Mouse (Mus musculus) small intestine, adult 2 months (tissue): ENCODE data around the gene Tnn. TPM values are rescaled to one million over a fixed set of nuclear protein-coding genes. Genes with fewer than 3 reads are reported as not detected.

ENCODE experiments used
- H3K27ac ChIP-seq: fragments of 200-500 bp; 2 replicates; pipeline ENCODE4 v1.5.1; 2012; ENCODE audit warnings: low read depth, low read length, control low read depth, inconsistent platforms; ENCODE audit not compliant: insufficient read depth
- H3K27me3 ChIP-seq: fragments of 200-500 bp; 2 replicates; pipeline ENCODE4 v1.6.1; 2012; ENCODE audit warnings: mild to moderate bottlenecking, moderate library complexity, low read length, inconsistent platforms; ENCODE audit not compliant: control insufficient read depth, insufficient read depth
- H3K36me3 ChIP-seq: fragments of 200-500 bp; 2 replicates; pipeline ENCODE4 v1.6.1; 2012; ENCODE audit warnings: mild to moderate bottlenecking, low read length, control low read depth, inconsistent platforms; ENCODE audit not compliant: control insufficient read depth, insufficient read depth
- H3K4me1 ChIP-seq: fragments of 200-500 bp; 2 replicates; pipeline ENCODE4 v1.6.1; 2012; ENCODE audit warnings: low read length, inconsistent platforms, mixed read lengths; ENCODE audit not compliant: control insufficient read depth, insufficient read depth, insufficient read length
- H3K4me3 ChIP-seq: fragments of 200-500 bp; 2 replicates; pipeline ENCODE4 v1.5.1; 2012; ENCODE audit warnings: low read depth, mild to moderate bottlenecking, control low read depth, inconsistent platforms, low read length, moderate library complexity
- CTCF ChIP-seq: fragments of 200-500 bp; IDR thresholded peaks from 2 replicates; pipeline ENCODE4 v1.5.1; 2012; ENCODE audit warnings: low read depth, mild to moderate bottlenecking, control low read depth, inconsistent platforms, low read length, moderate library complexity, mixed read lengths; ENCODE audit not compliant: insufficient replicate concordance, insufficient read length; ENCODE audit errors: extremely low read depth
- POLR2A ChIP-seq: fragments of 200-500 bp; IDR thresholded peaks from 2 replicates; pipeline ENCODE4 v1.6.1; 2012; ENCODE audit warnings: low read depth, mild to moderate bottlenecking, control low read depth, inconsistent platforms, low read length, moderate library complexity
- WGBS: fragments of 180-500 bp; shearing (Covaris S2); methylation state at CpG from one replicate; pipeline ENCODE4 v1.1.7; 2018; 5-methylcytosine and 5-hydroxymethylcytosine counted together
- polyA plus RNA-seq: library from polyadenylated mRNA; depleted of rRNA; stranded (reverse); fragments of >200 nt; gene quantifications from 2 replicates; pipeline ENCODE4 v1.2.3, GENCODE M21; 2012

The Tnn gene
- polyA plus RNA-seq, 1 experiment = 0.25 TPM

- H3K4me1 ChIP-seq = peaks cover 10% of the 10 kb centered on the region; the same call in 1 of the 2 replicates
- H3K36me3 ChIP-seq = no peaks in the 10 kb centered on the region
- H3K27ac ChIP-seq = peak within 1 kb of the TSS; percentile 61
- H3K4me3 ChIP-seq = peak within 1 kb of the TSS; percentile 86
- under 1% methylated on average over 33 of the region's 33 CpGs for WGBS
- TF ChIP-seq POLR2A = no peak
- TF ChIP-seq CTCF = peak; percentile 37; the same call in 1 of the 2 replicates
- H3K27me3 ChIP-seq = no peaks in the 10 kb centered on the region
Measured at GRCm38 (mm10) chr1:160044237-160045021, 109.0 kb downstream of the Tnn start, which contains the start of gene 4930523C07Rik. 4930523C07Rik (plus strand) TSS chr1:160044382.

- Histone ChIP-seq H3K4me1 (peaks cover 7% of the 10 kb centered on the region; the same call in 1 of the 2 replicates), H3K4me3 (peak overlapping the region; percentile 86; the same call in 1 of the 2 replicates), H3K27ac (peak overlapping the region; percentile 61; the same call in 1 of the 2 replicates), H3K27me3 (no peaks in the 10 kb centered on the region), H3K36me3 (no peaks in the 10 kb centered on the region)
- 68% methylated on average over 13 of the region's 13 CpGs for WGBS
- TF ChIP-seq POLR2A (no peak), CTCF (no peak)
Measured at GRCm38 (mm10) chr1:160043271-160043975, 110.0 kb downstream of the Tnn start.

DNA sequence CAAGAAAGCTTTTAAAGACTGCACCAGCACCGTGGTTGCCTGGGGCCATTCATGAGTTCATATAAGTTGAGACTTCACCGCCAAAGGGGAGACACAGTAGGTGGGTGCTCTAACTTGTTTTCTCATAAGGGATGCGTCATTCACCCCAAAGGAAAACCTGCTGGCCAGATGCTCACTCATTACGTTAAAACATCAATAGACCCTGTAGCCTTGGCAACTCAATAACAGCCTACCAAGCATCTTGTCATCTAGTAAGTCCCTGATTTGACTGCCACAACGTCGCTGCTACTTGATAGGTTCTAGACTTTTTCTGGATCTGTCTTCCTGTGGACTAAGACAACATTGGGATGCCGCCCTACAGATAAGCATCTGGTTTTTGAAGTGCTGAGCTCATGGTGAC lies 111.0 kb downstream of the Tnn start:
- H3K27ac ChIP-seq = no peak overlapping the region
- TF ChIP-seq CTCF (no peak), POLR2A (no peak)
- no peaks in the 10 kb centered on the region for H3K27me3 ChIP-seq
- no peaks in the 10 kb centered on the region for H3K36me3 ChIP-seq
- WGBS = 90% methylated on average over 7 of the region's 7 CpGs
- H3K4me3 ChIP-seq = no peak overlapping the region
- H3K4me1 ChIP-seq = peaks cover 7% of the 10 kb centered on the region; the same call in 1 of the 2 replicates

DNA sequence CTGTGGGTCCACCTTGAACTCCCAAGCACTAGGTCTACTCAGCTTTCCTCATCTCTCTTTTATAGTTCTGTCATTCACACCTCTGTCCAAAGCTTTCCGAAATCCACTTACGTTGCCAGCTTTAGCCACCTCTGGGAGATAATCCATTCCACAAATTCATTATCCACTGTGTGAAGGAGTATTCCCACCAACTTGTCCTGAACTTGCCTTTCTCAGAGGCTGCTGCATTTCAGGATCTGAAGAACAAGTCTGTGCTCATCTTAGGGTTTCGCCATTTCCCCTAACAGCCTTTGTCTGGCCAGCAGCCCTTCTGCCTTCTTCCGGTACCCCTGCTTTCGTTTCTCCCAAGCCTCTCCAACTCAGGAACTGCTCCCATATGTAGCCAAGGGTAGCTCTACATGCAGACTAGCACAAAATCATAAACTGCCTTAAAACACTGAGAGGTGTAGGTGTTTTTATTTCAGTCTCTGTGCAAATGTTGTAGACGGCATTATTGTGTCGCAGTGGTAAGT lies 112.1 kb downstream of the Tnn start:
- no peaks in the 10 kb centered on the region for H3K36me3 ChIP-seq
- H3K27me3 ChIP-seq = no peaks in the 10 kb centered on the region
- no peak for TF ChIP-seq POLR2A
- no peak for TF ChIP-seq CTCF
- peaks cover 7% of the 10 kb centered on the region; the same call in 1 of the 2 replicates for H3K4me1 ChIP-seq
- H3K27ac ChIP-seq = no peak overlapping the region
- 91% methylated on average over 7 of the region's 7 CpGs for WGBS
- no peak overlapping the region for H3K4me3 ChIP-seq

- TF ChIP-seq POLR2A = no peak
- 54% methylated on average over 7 of the region's 7 CpGs for WGBS
- peaks cover 5% of the 10 kb centered on the region; the same call in 1 of the 2 replicates for H3K4me1 ChIP-seq
- no peaks in the 10 kb centered on the region for H3K36me3 ChIP-seq
- no peaks in the 10 kb centered on the region for H3K27me3 ChIP-seq
- no peak overlapping the region for H3K27ac ChIP-seq
- H3K4me3 ChIP-seq = no peak overlapping the region
Measured at GRCm38 (mm10) chr1:160039951-160040645, 113.3 kb downstream of the Tnn start.

GRCm38 (mm10) chr1:160036996-160037521 lies 116.3 kb downstream of the Tnn start:
- TF ChIP-seq POLR2A (no peak), CTCF (no peak)
- Histone ChIP-seq H3K27ac (peak overlapping the region; percentile 43), H3K36me3 (no peaks in the 10 kb centered on the region), H3K27me3 (no peaks in the 10 kb centered on the region), H3K4me1 (no peaks in the 10 kb centered on the region), H3K4me3 (no peak overlapping the region)
- whole genome bisulfite sequencing = 49% methylated on average over 5 of the region's 5 CpGs
